Mouse (Mus musculus) limb, embryonic 14.5 days (tissue): Measurements from ENCODE around the gene Krtap7-1. TPM values are rescaled to one million over a fixed set of nuclear protein-coding genes. Genes with fewer than 3 reads are reported as not detected.

Source experiments
- ATAC-seq: fragments of 200-750 bp; cut with Nextera tagmentation; 2 replicates; pipeline ENCODE4 v1.8.0; 2017; ENCODE audit warnings: low read depth, moderate number of reproducible peaks, moderate TSS enrichment; ENCODE audit not compliant: low FRiP score
- DNase-seq: peaks from one replicate; pipeline ENCODE4 v3.0.0-alpha.2; 2015; ENCODE audit warnings: low spot score
- H3K27ac ChIP-seq: fragments of 300-500 bp; sonication (generic); replicated peaks from 2 replicates; pipeline ENCODE4 v1.5.1; 2014; ENCODE audit warnings: low read depth, mild to moderate bottlenecking, low read length, moderate library complexity, mixed read lengths
- H3K27me3 ChIP-seq: fragments of 300-500 bp; sonication (generic); 2 replicates; pipeline ENCODE4 v1.6.1; 2014; ENCODE audit warnings: low read length, mixed read lengths; ENCODE audit not compliant: control insufficient read depth, insufficient read depth
- H3K36me3 ChIP-seq: fragments of 300-500 bp; sonication (generic); 2 replicates; pipeline ENCODE4 v1.6.1; 2014; ENCODE audit warnings: mild to moderate bottlenecking, low read length, moderate library complexity, mixed read lengths; ENCODE audit not compliant: control insufficient read depth, insufficient read depth
- H3K4me1 ChIP-seq: fragments of 300-500 bp; sonication (generic); 2 replicates; pipeline ENCODE4 v1.6.1; 2014; ENCODE audit warnings: antibody characterized with exemption, low read length, mixed read lengths; ENCODE audit not compliant: control insufficient read depth, insufficient read depth
- H3K4me2 ChIP-seq: fragments of 300-500 bp; sonication (generic); replicated peaks from 2 replicates; pipeline ENCODE4 v1.6.1; 2014; ENCODE audit warnings: low read depth, mild to moderate bottlenecking, low read length, moderate library complexity; ENCODE audit not compliant: severe bottlenecking
- H3K4me3 ChIP-seq: fragments of 300-500 bp; sonication (generic); replicated peaks from 2 replicates; pipeline ENCODE4 v1.5.1; 2014; ENCODE audit warnings: low read length
- H3K9ac ChIP-seq: fragments of 300-500 bp; sonication (generic); 2 replicates; pipeline ENCODE4 v1.6.1; 2014; ENCODE audit warnings: mild to moderate bottlenecking, low read depth, low read length, moderate library complexity; ENCODE audit not compliant: severe bottlenecking
- H3K9me3 ChIP-seq: fragments of 300-500 bp; sonication (generic); 2 replicates; pipeline ENCODE4 v1.6.1; 2016; ENCODE audit warnings: low read length; ENCODE audit not compliant: control insufficient read depth
- POLR2A ChIP-seq: fragments of 200-500 bp; IDR thresholded peaks from 2 replicates; pipeline ENCODE4 v1.8.0; 2012; ENCODE audit warnings: inconsistent platforms, mild to moderate bottlenecking, moderate library complexity, borderline replicate concordance; ENCODE audit not compliant: insufficient read depth, insufficient read length; ENCODE audit errors: extremely low read depth
- WGBS: fragments of 180-500 bp; shearing (Covaris S2); extraction: QIAGEN DNeasy Blood & Tissue Kit; methylation state at CpG from one replicate; pipeline ENCODE4 v1.1.7; 2014; 5-methylcytosine and 5-hydroxymethylcytosine counted together
- polyA plus RNA-seq, 2 experiments: library from polyadenylated mRNA; depleted of rRNA in 1 of 2; stranded (reverse) in 1 of 2; unstranded in 1 of 2; fragments of >200 nt; fragmentation: Nextera tagmentation in 1 of 2; extraction: Ambion mirVana in 1 of 2; gene quantifications; 2 replicates each; pipeline versions ENCODE4 v1.2.1 to v1.2.3; 2012 to 2014

Krtap7-1 gene
- polyA plus RNA-seq, 2 experiments, result not detected

DNA sequence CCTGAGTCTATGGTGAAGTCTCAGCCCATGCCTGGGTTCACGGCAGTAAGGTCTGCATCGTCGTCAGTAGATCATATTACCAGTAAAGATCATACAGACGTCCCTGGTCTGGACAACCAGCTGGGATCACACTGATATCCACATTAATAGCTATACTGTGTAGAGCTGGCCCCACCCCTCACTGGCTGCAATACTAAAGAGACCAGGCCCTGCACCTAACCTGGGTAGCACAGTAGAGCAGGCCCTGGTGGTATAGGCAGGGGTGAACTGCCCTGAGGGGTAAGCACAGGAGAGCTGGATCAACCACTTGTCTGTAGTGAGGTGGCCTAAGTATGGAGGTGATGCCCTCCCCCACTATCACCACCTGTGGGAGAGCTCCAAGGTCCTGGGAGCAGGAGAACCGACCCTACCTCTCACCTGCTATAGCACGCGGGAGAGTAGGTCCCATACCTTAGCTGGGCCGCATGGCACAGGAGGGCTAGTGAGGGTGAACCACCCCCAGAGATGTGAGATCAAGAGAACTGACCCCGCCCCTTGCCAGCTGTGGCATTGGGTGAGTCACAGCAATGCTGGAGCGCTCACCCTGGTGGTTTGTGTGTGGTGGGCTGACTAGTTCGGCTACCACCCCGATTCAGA, 30.3 kb downstream of the Krtap7-1 start:
- 67% methylated on average over 12 of the region's 12 CpGs for WGBS
- Histone ChIP-seq H3K4me1 (no peaks in the 10 kb centered on the region), H3K36me3 (no peaks in the 10 kb centered on the region), H3K27ac (no peak overlapping the region), H3K4me2 (no peak overlapping the region), H3K9ac (no peak overlapping the region), H3K27me3 (no peaks in the 10 kb centered on the region), H3K4me3 (no peak overlapping the region), H3K9me3 (no peaks in the 10 kb centered on the region)
- TF ChIP-seq POLR2A, result no peak
- ATAC-seq, result no peak
- DNase-seq, result no peak

DNA sequence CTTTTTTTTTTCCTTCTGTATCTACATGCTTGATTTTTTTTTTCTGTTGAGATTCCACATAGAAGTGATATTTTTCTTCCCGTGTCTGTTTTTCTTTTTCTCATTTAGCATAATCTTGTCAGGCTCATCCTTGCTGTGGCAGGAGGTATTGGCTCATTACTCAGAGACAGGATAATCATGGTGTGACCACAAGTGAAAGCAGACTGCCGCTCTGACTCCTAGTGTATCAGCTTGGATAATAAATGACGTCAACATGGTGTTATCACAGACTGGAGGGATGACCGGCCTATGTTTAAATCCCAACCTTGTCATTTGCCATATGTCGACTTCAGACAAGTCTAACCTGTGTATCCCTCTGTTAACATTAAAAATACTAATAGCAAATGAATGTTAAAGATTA, 46.9 kb downstream of the Krtap7-1 start:
- no peak overlapping the region for H3K4me3 ChIP-seq
- H3K4me2 ChIP-seq, result no peak overlapping the region
- no peaks in the 10 kb centered on the region for H3K36me3 ChIP-seq
- no peak for TF ChIP-seq POLR2A
- 85% methylated on average over 5 of the region's 5 CpGs for WGBS
- no peaks in the 10 kb centered on the region for H3K4me1 ChIP-seq
- no peak for ATAC-seq
- H3K27me3 ChIP-seq, result no peaks in the 10 kb centered on the region
- H3K9me3 ChIP-seq, result no peaks in the 10 kb centered on the region
- H3K9ac ChIP-seq, result no peak overlapping the region
- H3K27ac ChIP-seq, result no peak overlapping the region
- no peak for DNase-seq

Other genes with a start within 250 kb of the Krtap7-1 start
- gene Krtap21-1, start 104.5 kb downstream of the Krtap7-1 start, polyA plus RNA-seq (2012; rRNA removed), result not detected in 2 replicates
- not detected in 2 replicates for gene Krtap21-1, start 104.5 kb downstream of the Krtap7-1 start, polyA plus RNA-seq (2014; fragmentation: Nextera tagmentation; extraction: Ambion mirVana)
- gene Krtap6-2, start 88.2 kb downstream of the Krtap7-1 start, polyA plus RNA-seq (2012; rRNA removed), result not detected in 2 replicates
- not detected in 2 replicates for gene Krtap6-2, start 88.2 kb downstream of the Krtap7-1 start, polyA plus RNA-seq (2014; fragmentation: Nextera tagmentation; extraction: Ambion mirVana)
- gene Krtap8-1, start 20.4 kb downstream of the Krtap7-1 start, polyA plus RNA-seq (2012; rRNA removed), result not detected in 2 replicates
- gene Krtap8-1, start 20.4 kb downstream of the Krtap7-1 start, polyA plus RNA-seq (2014; fragmentation: Nextera tagmentation; extraction: Ambion mirVana), result 0.36 TPM in 1 of 2 replicates, not detected in the other
- gene Krtap11-1, start 62.9 kb upstream of the Krtap7-1 start, polyA plus RNA-seq (2012; rRNA removed), result not detected in 2 replicates
- not detected in 2 replicates for gene Krtap11-1, start 62.9 kb upstream of the Krtap7-1 start, polyA plus RNA-seq (2014; fragmentation: Nextera tagmentation; extraction: Ambion mirVana)